Mouse (Mus musculus) CH12.LX (cell line): ENCODE results near the gene Selenoo. TPM values are rescaled to one million over a fixed set of nuclear protein-coding genes. Genes with fewer than 3 reads are reported as not detected.

Source experiments
- DNase-seq: peaks from one replicate; pipeline ENCODE4 v3.0.0-alpha.2; 2013; ENCODE audit errors: extremely low read depth
- H3K27ac ChIP-seq: 2 replicates; pipeline ENCODE4 v1.5.1; 2012; ENCODE audit warnings: low read depth, mild to moderate bottlenecking, control low read depth, moderate library complexity; ENCODE audit not compliant: insufficient read depth
- H3K27me3 ChIP-seq: replicated peaks from 2 replicates; pipeline ENCODE3; 2012; ENCODE audit warnings: inconsistent platforms
- H3K36me3 ChIP-seq, 2 experiments: replicated peaks in 1 of 2; 2 replicates each; pipeline versions ENCODE3 to v1.6.1; 2012; ENCODE audit warnings: inconsistent platforms in 1 of 2, low read length in 1 of 2, mild to moderate bottlenecking in 1 of 2, mixed read lengths in 1 of 2, moderate library complexity in 1 of 2; ENCODE audit not compliant: control insufficient read depth in 1 of 2, insufficient read depth in 1 of 2
- H3K4me1 ChIP-seq, 2 experiments: 2 replicates each; pipeline ENCODE4 v1.6.1; 2012; ENCODE audit warnings: inconsistent platforms in 1 of 2, moderate library complexity in 1 of 2; ENCODE audit not compliant: insufficient read depth in 2 of 2, control insufficient read depth in 1 of 2
- H3K4me2 ChIP-seq: 2 replicates; pipeline ENCODE4 v1.6.1; 2012; ENCODE audit warnings: low read depth, mild to moderate bottlenecking, control low read depth; ENCODE audit not compliant: poor library complexity, insufficient read depth, severe bottlenecking
- H3K4me3 ChIP-seq, 3 experiments: fragments of 150-350 bp in 1 of 3; sonication (generic) in 1 of 3; replicated peaks in 1 of 3; 2 replicates each; pipeline versions ENCODE3 to v1.5.1; 2011 to 2012; ENCODE audit warnings: low read depth in 2 of 3, low read length in 2 of 3, mild to moderate bottlenecking in 2 of 3, moderate library complexity in 2 of 3, control low read depth in 1 of 3, improper control_type of control experiment in 1 of 3, inconsistent platforms in 1 of 3, mixed read lengths in 1 of 3; ENCODE audit not compliant: poor library complexity in 1 of 3
- H3K79me2 ChIP-seq: replicated peaks from 2 replicates; pipeline ENCODE4 v1.6.1; 2012; ENCODE audit warnings: mild to moderate bottlenecking, moderate library complexity; ENCODE audit not compliant: control insufficient read depth, poor library complexity, insufficient read depth, severe bottlenecking; ENCODE audit errors: extremely low read depth
- H3K9ac ChIP-seq: 2 replicates; pipeline ENCODE4 v1.6.1; 2012; ENCODE audit warnings: low read depth, mild to moderate bottlenecking, control low read depth, moderate library complexity; ENCODE audit not compliant: insufficient read depth
- H3K9me3 ChIP-seq: replicated peaks from 2 replicates; pipeline ENCODE3; 2012; ENCODE audit warnings: low read length, inconsistent platforms, mixed read lengths
- CHD2 ChIP-seq: IDR thresholded peaks from 2 replicates; pipeline ENCODE4 v1.6.1; 2011; ENCODE audit warnings: low read length, improper control_type of control experiment
- CTCF ChIP-seq, 2 experiments: IDR thresholded peaks in 1 of 2; conservative IDR thresholded peaks in 1 of 2; 2 replicates each; pipeline ENCODE4 v1.5.1; 2011 to 2012; ENCODE audit warnings: low read depth in 2 of 2, low read length in 2 of 2, improper control_type of control experiment in 1 of 2, inconsistent platforms in 1 of 2, mild to moderate bottlenecking in 1 of 2, moderate library complexity in 1 of 2
- GABPA ChIP-seq: IDR thresholded peaks from 2 replicates; pipeline ENCODE4 v1.6.1; 2012; ENCODE audit warnings: low read depth, low read length, improper control_type of control experiment, inconsistent platforms; ENCODE audit not compliant: insufficient replicate concordance
- IRF4 ChIP-seq: IDR thresholded peaks from 2 replicates; pipeline ENCODE4 v1.6.1; 2014; ENCODE audit warnings: low read depth, mild to moderate bottlenecking, inconsistent platforms, low read length, improper control_type of control experiment
- MAFK ChIP-seq: IDR thresholded peaks from 2 replicates; pipeline ENCODE4 v1.6.1; 2011; ENCODE audit warnings: low read length, improper control_type of control experiment; ENCODE audit not compliant: insufficient replicate concordance
- MAZ ChIP-seq: IDR thresholded peaks from 2 replicates; pipeline ENCODE4 v1.6.1; 2012; ENCODE audit warnings: low read depth, mild to moderate bottlenecking, inconsistent platforms, low read length, improper control_type of control experiment, moderate library complexity
- MXI1 ChIP-seq: IDR thresholded peaks from 2 replicates; pipeline ENCODE4 v1.6.1; 2011; ENCODE audit warnings: mild to moderate bottlenecking, low read depth, low read length, improper control_type of control experiment
- MYC ChIP-seq: IDR thresholded peaks from 2 replicates; pipeline ENCODE4 v1.6.1; 2011; ENCODE audit warnings: low read depth, mild to moderate bottlenecking, improper control_type of control experiment, low read length
- NRF1 ChIP-seq: IDR thresholded peaks from 2 replicates; pipeline ENCODE4 v1.6.1; 2014; ENCODE audit warnings: low read depth, mild to moderate bottlenecking, inconsistent platforms, low read length, improper control_type of control experiment, moderate library complexity
- PAX5 ChIP-seq: IDR thresholded peaks from 2 replicates; pipeline ENCODE4 v1.6.1; 2012; ENCODE audit warnings: low read length, inconsistent platforms, mixed read lengths
- POLR2A ChIP-seq: IDR thresholded peaks from 2 replicates; pipeline ENCODE4 v1.6.1; 2011; ENCODE audit warnings: low read depth, mild to moderate bottlenecking, improper control_type of control experiment, low read length
- POLR2AphosphoS2 ChIP-seq: IDR thresholded peaks from 2 replicates; pipeline ENCODE4 v1.6.1; 2011; ENCODE audit warnings: low read depth, low read length, improper control_type of control experiment
- SIN3A ChIP-seq: IDR thresholded peaks from 2 replicates; pipeline ENCODE4 v1.6.1; 2012; ENCODE audit warnings: low read length, improper control_type of control experiment, inconsistent platforms
- SMC3 ChIP-seq: IDR thresholded peaks from 2 replicates; pipeline ENCODE4 v1.6.1; 2011; ENCODE audit warnings: low read depth, low read length, improper control_type of control experiment
- TCF12 ChIP-seq: IDR thresholded peaks from 2 replicates; pipeline ENCODE4 v1.6.1; 2014; ENCODE audit warnings: low read depth, mild to moderate bottlenecking, inconsistent platforms, low read length, improper control_type of control experiment
- USF1 ChIP-seq: IDR thresholded peaks from 2 replicates; pipeline ENCODE4 v1.6.1; 2014; ENCODE audit warnings: low read depth, mild to moderate bottlenecking, inconsistent platforms, low read length, improper control_type of control experiment
- USF2 ChIP-seq: conservative IDR thresholded peaks from 2 replicates; pipeline ENCODE4 v1.6.1; 2011; ENCODE audit warnings: low read depth, low read length, improper control_type of control experiment
- ZC3H11A ChIP-seq: IDR thresholded peaks from 2 replicates; pipeline ENCODE4 v1.6.1; 2012; ENCODE audit warnings: low read depth, mild to moderate bottlenecking, inconsistent platforms, low read length, improper control_type of control experiment
- ZMIZ1 ChIP-seq: IDR thresholded peaks from 2 replicates; pipeline ENCODE4 v1.6.1; 2012; ENCODE audit warnings: low read depth, mild to moderate bottlenecking, inconsistent platforms, low read length, improper control_type of control experiment
- ZNF384 ChIP-seq: IDR thresholded peaks from 2 replicates; pipeline ENCODE4 v1.6.1; 2012; ENCODE audit warnings: low read depth, low read length, improper control_type of control experiment, inconsistent platforms
- dilution Hi-C: fragments of 300-500 bp; cut with MboI; formaldehyde crosslinking; loops from 2 replicates; pipeline ENCODE4 v1.14.3; 2020; ENCODE audit warnings: low sequenced_read_pairs; ENCODE audit not compliant: extremely low pct_unique_long_range_greater_than_20kb, extremely low pct_ligation_motif_present
- in situ Hi-C: fragments of 300-500 bp; cut with MboI; formaldehyde crosslinking; loops from 3 replicates; pipeline ENCODE4 v1.14.3; 2019; ENCODE audit warnings: low sequenced_read_pairs, low pct_ligation_motif_present, low pct_unique_long_range_greater_than_20kb, mixed read lengths
- polyA plus RNA-seq: library from polyadenylated mRNA; unstranded; fragments of >175 nt; gene quantifications from 2 replicates; pipeline ENCODE4 v1.2.1, GENCODE M21; 2012; ENCODE audit warnings: low read depth; ENCODE audit not compliant: insufficient read length
- total RNA-seq, 2 experiments: library from RNA; depleted of rRNA; stranded (reverse); fragments of 300-350 nt in 1 of 2; fragments of >200 nt in 1 of 2; gene quantifications; 2 replicates each; pipeline ENCODE4 v1.2.3; 2012 to 2014

Gene Selenoo
- total and polyA plus RNA-seq, 3 experiments, result 3.7 to 11.7 (median 8.7) TPM

- dilution Hi-C loops, result no loop called here
- Histone ChIP-seq H3K4me1 (no peaks in the 10 kb centered on the region), H3K4me3 (no peak overlapping the region), H3K79me2 (no peaks in the 10 kb centered on the region), H3K36me3 (peaks cover 92 to 99% of the 10 kb centered on the region in 2 experiments), H3K4me2 (no peak overlapping the region), H3K27ac (no peak overlapping the region), H3K27me3 (no peaks in the 10 kb centered on the region), H3K9ac (no peak overlapping the region), H3K9me3 (no peaks in the 10 kb centered on the region)
- DNase-seq, result no peak
- in situ Hi-C loops, result loop anchor here (25.0 kb wide), 1 partner anchor 258 kb away; the partner anchor contains the start of genes Lmf2, Ncaph2 and Sco2
- TF ChIP-seq ZNF384, result no peak
- TF ChIP-seq CTCF (conservative IDR thresholded peaks at IDR 0.05 in 1 of 2, IDR thresholded peaks at IDR 0.05 in 1 of 2; ENCODE audit: low read depth in 2 of 2, low read length in 2 of 2), result no peak
- TF ChIP-seq MAZ, result no peak
- TF ChIP-seq GABPA, result no peak
These were observed 15.0 kb downstream of the Selenoo start for GRCm38 (mm10) chr15:89103921-89104320.

GRCm38 (mm10) chr15:89104425-89104824 lies 15.5 kb downstream of the Selenoo start:
- no peaks in the 10 kb centered on the region for H3K4me1 ChIP-seq
- H3K27me3 ChIP-seq, result no peaks in the 10 kb centered on the region
- peaks cover 91 to 99% of the 10 kb centered on the region in 2 experiments for H3K36me3 ChIP-seq
- TF ChIP-seq ZC3H11A, result no peak
- DNase-seq, result no peak
- no peaks in the 10 kb centered on the region for H3K9me3 ChIP-seq
- no peak overlapping the region for H3K27ac ChIP-seq
- H3K79me2 ChIP-seq, result no peaks in the 10 kb centered on the region
- H3K9ac ChIP-seq, result no peak overlapping the region
- in situ Hi-C loops, result loop anchor here (25.0 kb wide), 1 partner anchor 258 kb away; the partner anchor contains the start of genes Lmf2, Ncaph2 and Sco2
- H3K4me2 ChIP-seq, result no peak overlapping the region
- no peak overlapping the region for H3K4me3 ChIP-seq
- dilution Hi-C loops, result no loop called here

- TF ChIP-seq SIN3A, result no peak
- no peak for TF ChIP-seq POLR2A
- no peak overlapping the region for H3K4me3 ChIP-seq
- no peaks in the 10 kb centered on the region for H3K9me3 ChIP-seq
- no peak for DNase-seq
- H3K27ac ChIP-seq, result no peak overlapping the region
- dilution Hi-C loops (no loop called here), in situ Hi-C loops (loop anchor here (25.0 kb wide), 1 partner anchor 256 kb away; the partner anchor contains the start of genes Lmf2, Ncaph2 and Sco2)
- H3K36me3 ChIP-seq, result peaks cover 91 to 99% of the 10 kb centered on the region in 2 experiments
- no peaks in the 10 kb centered on the region for H3K79me2 ChIP-seq
- H3K27me3 ChIP-seq, result no peaks in the 10 kb centered on the region
- no peaks in the 10 kb centered on the region for H3K4me1 ChIP-seq
- no peak overlapping the region for H3K9ac ChIP-seq
- H3K4me2 ChIP-seq, result no peak overlapping the region
These were observed 17.2 kb downstream of the Selenoo start for GRCm38 (mm10) chr15:89106073-89106472.

- no peak overlapping the region for H3K9ac ChIP-seq
- H3K4me1 ChIP-seq, result no peaks in the 10 kb centered on the region
- no peak overlapping the region for H3K27ac ChIP-seq
- H3K4me2 ChIP-seq, result no peak overlapping the region
- no peak overlapping the region for H3K4me3 ChIP-seq
- no peaks in the 10 kb centered on the region for H3K27me3 ChIP-seq
- H3K36me3 ChIP-seq, result peaks cover 87 to 98% of the 10 kb centered on the region in 2 experiments
- in situ Hi-C loops (loop anchor here (25.0 kb wide), 1 partner anchor 255 kb away; the partner anchor contains the start of genes Lmf2, Ncaph2 and Sco2), dilution Hi-C loops (no loop called here)
- H3K9me3 ChIP-seq, result no peaks in the 10 kb centered on the region
- DNase-seq, result no peak
- H3K79me2 ChIP-seq, result no peaks in the 10 kb centered on the region
- TF ChIP-seq TCF12, result no peak
- no peak for TF ChIP-seq USF2
- no peak for TF ChIP-seq CTCF (conservative IDR thresholded peaks at IDR 0.05 in 1 of 2, IDR thresholded peaks at IDR 0.05 in 1 of 2; ENCODE audit: low read depth in 2 of 2, low read length in 2 of 2)
- TF ChIP-seq SMC3, result no peak
- TF ChIP-seq ZNF384, result no peak
- no peak for TF ChIP-seq ZMIZ1
- no peak for TF ChIP-seq MAFK
- no peak for TF ChIP-seq MYC
- TF ChIP-seq CHD2, result no peak
- TF ChIP-seq IRF4, result no peak
- no peak for TF ChIP-seq POLR2AphosphoS2
- TF ChIP-seq PAX5, result no peak
- no peak for TF ChIP-seq MXI1
- no peak for TF ChIP-seq NRF1
- TF ChIP-seq USF1, result no peak
These were observed 18.1 kb downstream of the Selenoo start for GRCm38 (mm10) chr15:89106976-89107375.
